ENCODE assay signal across 10 mouse cellular contexts in the genomic region with DNA sequence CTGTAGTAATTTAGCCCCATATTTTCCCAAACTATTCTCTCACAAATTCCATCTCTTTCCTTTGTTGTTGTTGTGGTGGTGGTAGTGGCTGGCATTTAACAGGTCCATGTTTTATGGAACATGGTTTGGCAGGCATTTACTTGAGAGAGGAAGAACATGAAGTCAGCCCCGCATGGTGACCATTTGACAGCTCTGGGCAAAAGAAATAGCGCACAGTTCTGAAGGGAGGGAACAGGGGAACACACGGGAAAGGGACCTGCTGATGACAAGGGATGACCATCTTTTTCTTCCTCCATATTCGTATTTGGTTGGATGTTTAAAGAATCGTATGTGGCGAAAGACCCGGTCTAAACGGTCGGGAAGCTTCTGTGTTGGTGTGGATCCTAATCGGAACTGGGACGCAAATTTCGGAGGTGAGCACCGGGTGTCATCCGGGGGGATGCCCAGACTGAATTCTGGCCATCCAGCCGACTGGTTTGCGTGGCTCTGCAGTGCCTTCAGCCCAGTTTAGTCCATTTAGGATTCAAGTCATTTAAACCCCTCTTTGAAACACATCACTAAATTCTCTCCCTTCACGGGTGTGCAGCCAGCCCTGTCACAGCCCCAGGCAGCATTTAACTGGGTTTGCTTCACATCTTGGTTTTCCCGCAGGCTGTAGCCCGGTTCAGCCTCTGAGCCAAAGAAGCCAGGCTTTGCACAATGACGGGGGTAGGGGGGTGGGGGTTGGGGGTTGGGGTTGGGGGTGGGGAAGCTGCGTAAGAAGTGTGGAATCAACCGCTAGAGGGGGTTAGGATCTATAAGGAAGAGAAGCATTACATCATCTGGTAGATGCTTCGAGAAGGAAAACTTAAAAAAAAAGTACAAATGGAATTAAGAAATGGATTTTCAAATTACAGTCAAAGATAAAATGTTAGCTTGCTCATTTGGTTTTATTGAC. TPM values are rescaled to one million over a fixed set of nuclear protein-coding genes. Genes with fewer than 3 reads are reported as not detected.
DNase-seq lines count a peak whose midpoint lies in the region; ATAC-seq and TF ChIP-seq lines count a peak whose summit lies in the region.
"Had no signal": no experiment of that assay in that cellular context is flagged by ENCODE, and none has a peak within 500 bp of the region (broad histone marks: within the 10 kb centered on the region; RNA-seq: fewer than 3 reads in every experiment).

No protein-coding gene starts in this region.

- peak overlapping the region; percentile 39 for H3K4me2 ChIP-seq in heart, embryonic 16.5 days (ENCODE audit: low read depth, low read length)
- H3K4me2 ChIP-seq in intestine, postnatal 0 days (replicated peaks; ENCODE audit: low read depth) = 0 out of 2 replicates have a peak overlapping the region, but pooled peaks have one; percentile 9

- DNase-seq in heart, postnatal 14 days = no peak
- peak; percentile 69 for DNase-seq in R1 (ENCODE audit: low read depth, low spot score)
- peak; percentile 70 for DNase-seq in embryonic facial prominence, embryonic 10.5 days (ENCODE audit: low spot score)
- peak; percentile 86 for DNase-seq in retina, postnatal 1 day
- DNase-seq in spleen, adult 12 weeks (ENCODE audit: low spot score) = no peak
- DNase-seq in thymus, postnatal 4 days = no peak

- no peak for ATAC-seq in heart, embryonic 16.5 days (replicated peaks; ENCODE audit: extremely low read depth, insufficient read depth, low FRiP score)
- ATAC-seq in intestine, postnatal 0 days = no peak

- no peaks in the 10 kb centered on the region for H3K36me3 ChIP-seq in heart, embryonic 16.5 days (ENCODE audit: control insufficient read depth, insufficient read depth)
- no peaks in the 10 kb centered on the region for H3K36me3 ChIP-seq in embryonic facial prominence, embryonic 10.5 days (replicated peaks)
- no peaks in the 10 kb centered on the region for H3K36me3 ChIP-seq in intestine, postnatal 0 days (ENCODE audit: control insufficient read depth, insufficient read depth)
- H3K36me3 ChIP-seq: G1E had no signal

- TF ChIP-seq CTCF in intestine, postnatal 0 days (IDR thresholded peaks at IDR 0.05; ENCODE audit: low read depth) = peak; percentile 46

- no peak overlapping the region; the same call in 1 of the 2 replicates for H3K9ac ChIP-seq in heart, embryonic 16.5 days (ENCODE audit: low read length)
- no peak overlapping the region for H3K9ac ChIP-seq in intestine, postnatal 0 days (ENCODE audit: low read depth, low read length)

- peaks cover 30% of the 10 kb centered on the region for H3K4me1 ChIP-seq in heart, embryonic 16.5 days (ENCODE audit: control insufficient read depth, insufficient read depth, low read length)
- H3K4me1 ChIP-seq in embryonic facial prominence, embryonic 10.5 days = peaks cover 76% of the 10 kb centered on the region
- 0 out of 2 replicates have a peak, but pooled peaks cover 3% of the 10 kb centered on the region for H3K4me1 ChIP-seq in intestine, postnatal 0 days (replicated peaks; ENCODE audit: control insufficient read depth, insufficient read depth, low read length)

- intact Hi-C loops in heart, postnatal 14 days (cut with DNase I) = no loop called here

- H3K9me3 ChIP-seq in heart, embryonic 16.5 days (replicated peaks; ENCODE audit: control insufficient read depth, low read length) = no peaks in the 10 kb centered on the region
- no peaks in the 10 kb centered on the region for H3K9me3 ChIP-seq in embryonic facial prominence, embryonic 10.5 days
- no peaks in the 10 kb centered on the region for H3K9me3 ChIP-seq in intestine, postnatal 0 days (ENCODE audit: control insufficient read depth)
- H3K9me3 ChIP-seq: G1E had no signal

- H3K27ac ChIP-seq in heart, embryonic 16.5 days (ENCODE audit: low read length) = peak overlapping the region; percentile 48; the same call in 1 of the 2 replicates
- H3K27ac ChIP-seq in embryonic facial prominence, embryonic 10.5 days (replicated peaks) = peak overlapping the region; percentile 87
- H3K27ac ChIP-seq in intestine, postnatal 0 days (ENCODE audit: low read depth, low read length) = no peak overlapping the region

- H3K27me3 ChIP-seq in heart, embryonic 16.5 days (ENCODE audit: control insufficient read depth, insufficient read depth, low read length) = no peaks in the 10 kb centered on the region
- H3K27me3 ChIP-seq in embryonic facial prominence, embryonic 10.5 days (replicated peaks; ENCODE audit: low read depth, poor library complexity, severe bottlenecking) = no peaks in the 10 kb centered on the region
- H3K27me3 ChIP-seq in intestine, postnatal 0 days (replicated peaks; ENCODE audit: control insufficient read depth, insufficient read depth, low read length) = no peaks in the 10 kb centered on the region

- peak overlapping the region; percentile 15; the same call in 1 of the 2 replicates for H3K4me3 ChIP-seq in heart, embryonic 16.5 days (ENCODE audit: low read length)
- peak overlapping the region; percentile 39 for H3K4me3 ChIP-seq in embryonic facial prominence, embryonic 10.5 days
- H3K4me3 ChIP-seq in intestine, postnatal 0 days (ENCODE audit: low read depth, low read length) = no peak overlapping the region

- 44% methylated on average over 23 of the region's 23 CpGs for WGBS in heart, embryonic 16.5 days
- WGBS in embryonic facial prominence, embryonic 10.5 days = 22% methylated on average over 23 of the region's 23 CpGs
- 38% methylated on average over 23 of the region's 23 CpGs for WGBS in intestine, postnatal 0 days

RNA-seq across cellular contexts. Expression of a gene that starts 10.5 kb away (rescaled TPM):
- polyA plus RNA-seq in heart, embryonic 16.5 days (2015; fragmentation: Nextera tagmentation; extraction: Ambion mirVana) = 2.5 and 2.7 TPM in 2 replicates
- not detected for total RNA-seq in heart, postnatal 14 days (2021)
- polyA plus RNA-seq in embryonic facial prominence, embryonic 10.5 days (2016; fragmentation: Nextera tagmentation; extraction: Ambion mirVana) = 18.9 and 22.0 TPM in 2 replicates
- 2.9 and 3.3 TPM in 2 replicates for polyA plus RNA-seq in intestine, postnatal 0 days (2015; fragmentation: Nextera tagmentation; extraction: Ambion mirVana)
- total RNA-seq: G1E had no signal
- polyA plus RNA-seq: G1E had no signal

RNA-seq across cellular contexts. Expression of a gene that starts 16.3 kb away (rescaled TPM):
- 1.3 and 1.7 TPM in 2 replicates for polyA plus RNA-seq in heart, embryonic 16.5 days (2015; fragmentation: Nextera tagmentation; extraction: Ambion mirVana)
- not detected for total RNA-seq in heart, postnatal 14 days (2021)
- 0.85 and 1.1 TPM in 2 replicates for polyA plus RNA-seq in embryonic facial prominence, embryonic 10.5 days (2016; fragmentation: Nextera tagmentation; extraction: Ambion mirVana)
- polyA plus RNA-seq in intestine, postnatal 0 days (2015; fragmentation: Nextera tagmentation; extraction: Ambion mirVana) = 0.04 and 0.07 TPM in 2 replicates
- polyA plus RNA-seq: G1E; large intestine, adult 2 months had no signal

RNA-seq across cellular contexts. Expression of a gene that starts 42.3 kb away (rescaled TPM):
- polyA plus RNA-seq in heart, embryonic 16.5 days (2015; fragmentation: Nextera tagmentation; extraction: Ambion mirVana) = 0.12 TPM in 1 of 2 replicates, not detected in the other
- under 1 TPM in 1 of 2 experiments, not detected in 1; 0.24 TPM for total RNA-seq in heart, postnatal 14 days (2021)
- 0.19 and 0.40 TPM in 2 replicates for polyA plus RNA-seq in embryonic facial prominence, embryonic 10.5 days (2016; fragmentation: Nextera tagmentation; extraction: Ambion mirVana)
- not detected in 2 replicates for polyA plus RNA-seq in intestine, postnatal 0 days (2015; fragmentation: Nextera tagmentation; extraction: Ambion mirVana)
- polyA plus RNA-seq: G1E; large intestine, adult 2 months had no signal

RNA-seq across cellular contexts. Expression of a gene that starts 42.3 kb away (rescaled TPM):
- polyA plus RNA-seq in heart, embryonic 16.5 days (2015; fragmentation: Nextera tagmentation; extraction: Ambion mirVana) = 21.7 and 27.6 TPM in 2 replicates
- 1 to 10 TPM; 6.9 to 7.6 TPM for total RNA-seq in heart, postnatal 14 days (2021)
- polyA plus RNA-seq in embryonic facial prominence, embryonic 10.5 days (2016; fragmentation: Nextera tagmentation; extraction: Ambion mirVana) = 41.3 and 45.7 TPM in 2 replicates
- 10.2 and 11.2 TPM in 2 replicates for polyA plus RNA-seq in intestine, postnatal 0 days (2015; fragmentation: Nextera tagmentation; extraction: Ambion mirVana)

RNA-seq across cellular contexts. Expression of a gene that starts 58.9 kb away (rescaled TPM):
- polyA plus RNA-seq in heart, embryonic 16.5 days (2015; fragmentation: Nextera tagmentation; extraction: Ambion mirVana) = 0.55 and 0.59 TPM in 2 replicates
- total RNA-seq in heart, postnatal 14 days (2021) = not detected
- polyA plus RNA-seq in embryonic facial prominence, embryonic 10.5 days (2016; fragmentation: Nextera tagmentation; extraction: Ambion mirVana) = 0.36 and 0.41 TPM in 2 replicates
- polyA plus RNA-seq in intestine, postnatal 0 days (2015; fragmentation: Nextera tagmentation; extraction: Ambion mirVana) = not detected in 2 replicates
- total RNA-seq: G1E had no signal
- polyA plus RNA-seq: G1E; large intestine, adult 2 months had no signal

Comparison
In these comparisons a context has a peak if more than half of its experiments do, and no peak if none do; other contexts are left out.
1. DNase-seq: peak in R1 (single experiment), embryonic facial prominence, embryonic 10.5 days (single experiment) and retina, postnatal 1 day (single experiment); none in heart, postnatal 14 days (0 of 2), spleen, adult 12 weeks (single experiment) and thymus, postnatal 4 days (single experiment).